Mouse (Mus musculus) kidney, embryonic 14.5 days (tissue): Measurements from ENCODE around the gene Pramef25. TPM values are rescaled to one million over a fixed set of nuclear protein-coding genes. Genes with fewer than 3 reads are reported as not detected.

Source experiments
- polyA plus RNA-seq: library from polyadenylated mRNA; unstranded; fragments of >200 nt; fragmentation: Nextera tagmentation; extraction: Ambion mirVana; gene quantifications from 2 replicates; pipeline ENCODE4 v1.2.1, GENCODE M21; 2014

Gene Pramef25
- polyA plus RNA-seq, 1 experiment from 2014 or later: not detected

Other genes starting within 250 kb of the Pramef25 start
- not detected in 2 replicates for gene Gm13089, start 248.3 kb downstream of the Pramef25 start, polyA plus RNA-seq
- not detected in 2 replicates for gene Gm13078, start 231.6 kb downstream of the Pramef25 start, polyA plus RNA-seq
- gene Gm13023, start 161.7 kb downstream of the Pramef25 start, polyA plus RNA-seq: not detected in 2 replicates
- not detected in 2 replicates for gene Gm13084, start 134.9 kb downstream of the Pramef25 start, polyA plus RNA-seq
- not detected in 2 replicates for gene Gm13103, start 104.5 kb downstream of the Pramef25 start, polyA plus RNA-seq
- not detected in 2 replicates for gene Pramef6, start 50.6 kb downstream of the Pramef25 start, polyA plus RNA-seq
- not detected in 2 replicates for gene Gm13101, start 15.9 kb upstream of the Pramef25 start, polyA plus RNA-seq
- gene Pramef17, start 43.4 kb upstream of the Pramef25 start, polyA plus RNA-seq: not detected in 2 replicates
- gene Pramel4, start 108.1 kb upstream of the Pramef25 start, polyA plus RNA-seq: not detected in 2 replicates
- not detected in 2 replicates for gene Gm13102, start 155.5 kb upstream of the Pramef25 start, polyA plus RNA-seq
- gene Oog3, start 211.6 kb upstream of the Pramef25 start, polyA plus RNA-seq: not detected in 2 replicates
- gene Oog2, start 239.7 kb upstream of the Pramef25 start, polyA plus RNA-seq: not detected in 2 replicates